In the genomic region with DNA sequence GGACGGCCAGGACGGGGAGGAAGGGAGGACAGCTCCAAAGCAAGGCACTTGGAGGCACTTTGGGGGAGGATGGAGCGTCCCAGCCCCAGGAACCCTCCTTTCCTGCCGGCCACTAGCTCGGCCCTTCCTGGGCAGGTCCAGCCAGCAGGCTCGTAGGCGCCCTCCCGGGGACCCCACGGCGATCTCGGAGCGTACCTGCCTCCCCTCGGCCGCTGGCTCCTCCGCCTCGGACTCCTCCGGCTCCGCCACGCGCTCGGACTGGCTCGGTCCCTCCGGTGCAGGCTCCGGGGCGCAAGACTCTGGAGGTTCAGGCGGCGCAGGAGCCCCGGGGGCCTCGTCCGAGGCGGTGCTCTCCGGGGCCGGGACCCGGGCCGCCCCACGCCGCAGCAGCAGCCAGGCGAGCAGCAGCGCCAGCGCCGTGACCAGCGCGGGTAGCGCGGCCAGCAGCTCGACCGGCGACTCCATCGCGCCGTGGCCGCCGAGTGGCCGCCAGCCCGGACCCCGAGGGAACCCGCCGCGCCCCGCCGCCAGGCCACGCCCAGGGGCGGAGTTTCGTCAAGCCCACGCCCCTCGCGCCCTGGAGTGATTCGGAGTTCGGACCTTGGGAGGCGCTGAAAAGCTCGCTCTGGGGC, we compare ENCODE assay signal across 8 mouse cellular contexts. TPM values are rescaled to one million over a fixed set of nuclear protein-coding genes. Genes with fewer than 3 reads are reported as not detected.
A peak's percentile ranks its signal among the peaks of the same experiment; 100 is the strongest.
DNase-seq lines count a peak whose midpoint lies in the region; ATAC-seq lines count a peak whose summit lies in the region.

Gene Mxra7 (minus strand): TSS at position 513 of the 632 bp plus-strand sequence.

- peak; percentile 63; the same call in 1 of the 2 replicates for ATAC-seq in liver, embryonic 12.5 days

- H3K27ac ChIP-seq in liver, embryonic 12.5 days, result no peak within 1 kb of the TSS

- peaks cover 14% of the 10 kb centered on the region for H3K4me1 ChIP-seq in liver, embryonic 12.5 days

- peaks cover 38% of the 10 kb centered on the region for H3K27me3 ChIP-seq in liver, embryonic 12.5 days (replicated peaks)

- H3K9ac ChIP-seq in liver, embryonic 12.5 days, result peak within 1 kb of the TSS; percentile 70

- peak within 1 kb of the TSS; percentile 92 for H3K4me2 ChIP-seq in liver, embryonic 12.5 days

- no peaks in the 10 kb centered on the region for H3K9me3 ChIP-seq in liver, embryonic 12.5 days (replicated peaks)

- DNase-seq in right cerebral cortex, adult 18-20 months, result peak; percentile 57
- no peak for DNase-seq in right cerebral cortex, adult 2 months (ENCODE audit: low spot score in 2 of 2)
- peak; percentile 59 for DNase-seq in embryo, embryonic 11.5 days (ENCODE audit: low read depth, low spot score)
- peak; percentile 87 for DNase-seq in heart, adult 8-10 months (ENCODE audit: low spot score)
- peak; percentile 63 to 77 for DNase-seq in kidney, adult 8-10 months
- DNase-seq in natural killer cell, adult 2 months (ENCODE audit: low spot score in 2 of 2), result peak; percentile 41 to 50
- peak; percentile 77 for DNase-seq in testis, postnatal 14 days (ENCODE audit: low spot score)

- WGBS in liver, embryonic 12.5 days (ENCODE audit: insufficient replicate concordance), result 2% methylated on average over 71 of the region's 71 CpGs

- peak within 1 kb of the TSS; percentile 63 for H3K4me3 ChIP-seq in liver, embryonic 12.5 days

- H3K36me3 ChIP-seq in liver, embryonic 12.5 days, result no peaks in the 10 kb centered on the region

RNA-seq across cellular contexts. Expression of gene Mxra7, which starts in this region (rescaled TPM):
- 10 to 100 TPM; 14.2 to 20.8 (median 18.2) TPM for total RNA-seq in heart, adult 8-10 months (2022)
- 6.9 and 7.2 TPM in 2 replicates for polyA plus RNA-seq in liver, embryonic 12.5 days (2016; fragmentation: Nextera tagmentation; extraction: Ambion mirVana)

Comparison
In these comparisons a context has a peak if more than half of its experiments do, and no peak if none do; other contexts are left out.
1. DNase-seq: peak in right cerebral cortex, adult 18-20 months (single experiment), embryo, embryonic 11.5 days (single experiment), heart, adult 8-10 months (single experiment), kidney, adult 8-10 months (2 of 2), natural killer cell, adult 2 months (2 of 2) and testis, postnatal 14 days (single experiment); none in right cerebral cortex, adult 2 months (0 of 2).